Mouse (Mus musculus): ENCODE measurements around the gene Ren1.

GRCm38 (mm10) chr1:133408321-133408720 lies 58.0 kb downstream of the Ren1 start:
- TF ChIP-seq CTCF (IDR thresholded peaks at IDR 0.05; ENCODE audit: low read depth, low read length) (no peak), TAL1 (conservative IDR thresholded peaks at IDR 0.05; ENCODE audit: low read depth, low read length) (no peak), POLR2AphosphoS5 (IDR thresholded peaks at IDR 0.05; ENCODE audit: insufficient replicate concordance, low read depth, low read length) (no peak), GATA2 (IDR thresholded peaks at IDR 0.05; ENCODE audit: borderline replicate concordance, low read depth, low read length) (no peak), GATA1 (IDR thresholded peaks at IDR 0.05; ENCODE audit: borderline replicate concordance, low read length) (no peak)
